Mouse (Mus musculus) left cerebral cortex, adult 2 months (tissue): Measurements from ENCODE around the gene Marc1. TPM values are rescaled to one million over a fixed set of nuclear protein-coding genes. Genes with fewer than 3 reads are reported as not detected.

Source experiments
- DNase-seq, 2 experiments: peaks; one replicate each; pipeline ENCODE4 v3.0.0; 2021 to 2022; ENCODE audit warnings: low spot score in 2 of 2, mixed read lengths in 1 of 2; ENCODE audit errors: extremely low spot score in 1 of 2
- H3K27ac ChIP-seq: fragments of 200-600 bp; 2 replicates; pipeline ENCODE4 v1.8.1; 2022
- H3K4me3 ChIP-seq: fragments of 200-600 bp; 2 replicates; pipeline ENCODE4 v1.8.1; 2022
- CTCF ChIP-seq: fragments of 200-600 bp; IDR thresholded peaks from 2 replicates; pipeline ENCODE4 v1.8.1; 2022; ENCODE audit warnings: antibody characterized with exemption, mild to moderate bottlenecking, moderate library complexity
- intact Hi-C: fragments of 180-260 bp; cut with DNase I; formaldehyde crosslinking; loops from one replicate; pipeline ENCODE4 v1.15.1; 2025
- total RNA-seq, 2 experiments: library from RNA; stranded (reverse); gene quantifications; 2 replicates each; pipeline ENCODE4 v1.2.3; 2021

Gene Marc1
- total RNA-seq, 2 experiments from 2014 or later, result 0.26 TPM; not detected in 1

DNA sequence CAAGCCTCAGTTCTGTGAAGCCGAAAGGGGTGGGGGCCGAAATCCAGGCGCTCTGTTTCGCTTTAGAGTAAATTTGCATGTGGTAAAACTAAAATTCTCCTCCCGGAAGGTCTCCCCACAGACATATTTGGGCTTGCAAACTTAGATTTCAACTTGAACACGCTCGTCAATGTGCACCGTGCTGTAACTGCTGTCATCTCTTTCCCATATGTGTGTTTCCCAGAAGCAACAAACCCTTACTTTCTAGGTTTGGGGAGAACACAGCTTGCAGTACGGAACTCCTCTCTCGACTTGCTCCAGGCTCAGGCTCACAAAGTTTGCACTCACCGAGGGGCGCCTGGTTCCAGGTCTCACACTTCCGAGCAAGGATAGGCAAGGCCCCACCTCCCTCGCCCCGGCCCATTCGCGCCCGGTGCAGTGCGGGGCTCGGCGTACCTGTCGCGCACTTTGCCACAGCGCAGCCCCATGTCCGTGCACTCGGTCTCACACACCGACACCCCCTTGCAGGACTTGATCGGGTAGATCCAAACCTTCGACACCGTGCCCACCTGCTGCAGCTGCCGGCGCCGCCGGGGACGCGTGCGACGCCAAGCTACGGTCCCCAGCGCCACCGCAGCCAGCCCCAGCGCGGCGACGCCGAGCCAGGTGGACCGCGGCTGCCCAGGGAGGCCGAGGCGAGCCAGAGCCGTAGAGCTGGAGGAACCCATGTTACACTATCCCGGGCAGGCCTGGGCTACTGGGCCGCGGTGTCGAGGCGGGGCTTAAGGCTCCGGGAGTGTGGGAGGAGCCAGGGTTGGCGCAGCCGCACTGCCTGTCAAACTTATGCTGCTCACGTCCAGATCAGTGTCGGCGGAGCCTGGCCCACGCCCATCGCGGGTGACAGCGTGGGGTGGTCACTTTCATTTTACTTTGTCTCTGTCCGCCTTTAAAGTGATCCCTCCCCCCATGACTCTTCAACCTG lies 34.3 kb upstream of the Marc1 start:
- H3K27ac ChIP-seq, result peak overlapping the region; percentile 87
- peak overlapping the region; percentile 98 for H3K4me3 ChIP-seq
- intact Hi-C loops, result loop anchor here (2.0 kb wide), 1 partner anchor 21 kb away; no protein-coding TSS in a partner anchor
- peak; percentile 84 to 85 for DNase-seq
- no peak for TF ChIP-seq CTCF

- no peak for DNase-seq
- TF ChIP-seq CTCF, result peak; percentile 36
- peak overlapping the region; percentile 87 for H3K27ac ChIP-seq
These were observed 33.4 kb upstream of the Marc1 start for GRCm38 (mm10) chr1:184844326-184845066.

DNA sequence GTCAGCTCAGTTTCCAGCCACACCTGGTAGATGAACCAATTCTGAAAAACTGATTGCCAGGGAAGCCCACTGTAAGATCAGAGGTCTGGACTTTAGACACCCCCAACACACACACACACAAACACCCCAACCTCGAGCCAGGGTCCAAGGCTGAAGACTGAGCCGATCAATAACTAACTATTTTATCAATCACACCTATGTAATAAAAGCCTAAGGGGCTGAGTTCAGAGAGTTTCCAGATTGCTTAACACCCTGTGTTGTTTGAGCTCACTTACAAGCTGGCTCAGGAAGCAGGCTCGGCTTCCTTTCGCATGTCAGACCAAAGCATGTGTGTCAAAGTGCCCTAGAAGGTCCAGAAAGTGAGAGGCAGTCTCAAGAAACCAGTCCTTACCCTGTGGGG lies 26.5 kb upstream of the Marc1 start:
- no peak overlapping the region for H3K4me3 ChIP-seq
- no peak for TF ChIP-seq CTCF
- DNase-seq, result no peak
- intact Hi-C loops, result no loop called here
- H3K27ac ChIP-seq, result no peak overlapping the region

More at GRCm38 (mm10) chr1:184844326-184845066, 33.4 kb upstream of the Marc1 start:
- intact Hi-C loops, result loop anchor here (2.0 kb wide), 1 partner anchor 20 kb away; no protein-coding TSS in a partner anchor
- peak overlapping the region; percentile 98 for H3K4me3 ChIP-seq

- no peak for DNase-seq
- Histone ChIP-seq H3K27ac (no peak overlapping the region), H3K4me3 (no peak overlapping the region)
- intact Hi-C loops, result no loop called here
- TF ChIP-seq CTCF, result no peak
These were observed 25.2 kb upstream of the Marc1 start for GRCm38 (mm10) chr1:184836350-184836749.

- intact Hi-C loops, result no loop called here
- TF ChIP-seq CTCF, result no peak
These were observed 22.4 kb upstream of the Marc1 start for GRCm38 (mm10) chr1:184833499-184833898.

DNA sequence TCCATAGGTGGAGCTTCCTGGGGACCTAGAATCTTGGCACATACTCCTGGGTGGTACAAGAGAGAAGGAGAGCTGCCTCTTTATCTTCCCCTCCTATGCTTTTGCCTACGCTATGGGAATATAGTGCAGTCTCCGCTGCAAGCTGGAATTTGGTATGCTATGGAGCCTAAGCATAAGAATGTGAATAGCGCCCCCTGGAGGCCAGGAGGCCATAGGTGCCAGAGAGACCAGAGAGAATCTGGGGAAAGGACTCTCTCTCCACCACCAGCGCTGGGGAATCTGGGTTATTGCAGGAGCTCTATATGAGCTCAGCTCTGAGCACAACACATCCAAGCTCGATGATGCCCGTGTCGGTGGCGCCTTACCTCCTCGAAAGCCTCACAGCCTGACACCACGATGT lies 21.1 kb upstream of the Marc1 start:
- intact Hi-C loops, result no loop called here
- Histone ChIP-seq H3K27ac (no peak overlapping the region), H3K4me3 (no peak overlapping the region)
- TF ChIP-seq CTCF, result peak; percentile 45
- DNase-seq, result no peak

More at GRCm38 (mm10) chr1:184833499-184833898, 22.4 kb upstream of the Marc1 start:
- Histone ChIP-seq H3K4me3 (no peak overlapping the region), H3K27ac (no peak overlapping the region)
- DNase-seq, result no peak

GRCm38 (mm10) chr1:184829897-184830296 lies 18.8 kb upstream of the Marc1 start:
- intact Hi-C loops, result loop anchor here (5.0 kb wide), 1 partner anchor 52 kb away; the partner anchor contains the start of gene C130074G19Rik
- no peak overlapping the region for H3K27ac ChIP-seq
- DNase-seq, result no peak
- no peak overlapping the region for H3K4me3 ChIP-seq
- TF ChIP-seq CTCF, result no peak

DNA sequence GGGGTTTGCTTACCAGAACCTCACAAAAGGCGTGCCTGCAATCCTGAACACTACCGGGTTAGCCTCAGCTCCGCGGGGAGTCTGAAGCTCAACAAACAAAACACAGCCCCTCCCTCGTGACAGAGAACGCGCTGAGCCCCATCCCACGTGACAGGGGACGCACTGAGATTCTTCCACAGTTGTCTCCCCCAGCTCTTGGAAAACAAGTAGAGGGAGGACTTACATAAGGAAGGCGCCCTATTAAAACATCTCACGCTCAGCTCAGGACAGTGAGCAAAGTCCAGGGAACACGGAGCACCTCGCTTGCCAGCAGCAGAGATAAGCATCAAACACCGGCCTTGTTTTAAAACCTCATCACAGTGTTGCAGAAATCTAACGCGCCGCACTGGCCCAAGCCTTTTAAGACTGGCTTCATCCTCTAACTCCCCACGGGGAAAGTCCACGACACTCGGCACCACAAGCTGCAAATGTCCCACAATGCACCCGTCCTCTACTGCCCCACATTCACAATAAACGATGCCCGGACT lies 16.1 kb upstream of the Marc1 start:
- Histone ChIP-seq H3K27ac (peak overlapping the region; percentile 64), H3K4me3 (peak overlapping the region; percentile 27; the same call in 1 of the 2 replicates)
- intact Hi-C loops, result loop anchor here (5.0 kb wide), 1 partner anchor 55 kb away; the partner anchor contains the start of gene C130074G19Rik
- peak in 1 of 2 experiments; percentile 38 for DNase-seq
- no peak for TF ChIP-seq CTCF

- Histone ChIP-seq H3K27ac (no peak overlapping the region), H3K4me3 (0 out of 2 replicates have a peak overlapping the region, but pooled peaks have one; percentile 7)
- peak; percentile 68 for TF ChIP-seq CTCF
- peak in 1 of 2 experiments; percentile 43 for DNase-seq
- intact Hi-C loops, result loop anchor here (2.0 to 5.0 kb wide), 5 partner anchors 20 to 370 kb away; partner anchors contain the start of gene C130074G19Rik
These were observed 14.0 kb upstream of the Marc1 start for GRCm38 (mm10) chr1:184825093-184825492.

- TF ChIP-seq CTCF, result peak; percentile 86
- intact Hi-C loops, result loop anchor here (2.0 kb wide), 4 partner anchors 20 to 370 kb away; no protein-coding TSS in a partner anchor
- Histone ChIP-seq H3K4me3 (0 out of 2 replicates have a peak overlapping the region, but pooled peaks have one; percentile 7), H3K27ac (0 out of 2 replicates have a peak overlapping the region, but pooled peaks have one; percentile 59)
- peak; percentile 84 to 86 for DNase-seq
These were observed 13.3 kb upstream of the Marc1 start for GRCm38 (mm10) chr1:184824439-184824851.

GRCm38 (mm10) chr1:184822678-184823077 lies 11.6 kb upstream of the Marc1 start:
- DNase-seq, result peak; percentile 33 to 40
- intact Hi-C loops, result no loop called here
- Histone ChIP-seq H3K4me3 (peak overlapping the region; percentile 40), H3K27ac (0 out of 2 replicates have a peak overlapping the region, but pooled peaks have one; percentile 2)
- no peak for TF ChIP-seq CTCF
